Mouse (Mus musculus) retina, embryonic 14.5 days (tissue): ENCODE measurements around the gene Paqr5.
A peak's percentile ranks its signal among the peaks of the same experiment; 100 is the strongest.

Experiments used
- DNase-seq: peaks from one replicate; pipeline ENCODE4 v3.0.0-alpha.2; 2015; ENCODE audit warnings: low spot score

Paqr5 gene

GRCm38 (mm10) chr9:61908832-61909407 is 117.7 kb downstream of the Paqr5 start:
- DNase-seq: no peak

- no peak for DNase-seq
These were observed 118.3 kb downstream of the Paqr5 start for GRCm38 (mm10) chr9:61908341-61908740.

- no peak for DNase-seq
These were observed 118.9 kb downstream of the Paqr5 start for GRCm38 (mm10) chr9:61907621-61908295.

- peak; percentile 60 for DNase-seq
These were observed 119.7 kb downstream of the Paqr5 start for GRCm38 (mm10) chr9:61906912-61907311.

GRCm38 (mm10) chr9:61905576-61905975 is 121.1 kb downstream of the Paqr5 start:
- no peak for DNase-seq

- DNase-seq: no peak
These were observed 122.5 kb downstream of the Paqr5 start for GRCm38 (mm10) chr9:61904201-61904600.
